Mouse (Mus musculus): ENCODE results near the gene Spcs3. TPM values are rescaled to one million over a fixed set of nuclear protein-coding genes. Genes with fewer than 3 reads are reported as not detected.

Gene Spcs3
- polyA plus RNA-seq, 1 experiment from 2014 or later, result 99.3 TPM

- H3K36me3 ChIP-seq (ENCODE audit: insufficient read depth, low read length), result no peaks in the 10 kb centered on the region
- no peak overlapping the region for H3K27ac ChIP-seq (ENCODE audit: low read length)
- no peaks in the 10 kb centered on the region for H3K9me3 ChIP-seq (ENCODE audit: low read length)
- H3K4me1 ChIP-seq (ENCODE audit: insufficient read depth, low read length), result peaks cover 10% of the 10 kb centered on the region; the same call in 1 of the 2 replicates
- peak overlapping the region; percentile 33 for H3K4me3 ChIP-seq (ENCODE audit: low read length)
- H3K9ac ChIP-seq (replicated peaks; ENCODE audit: low read length), result peak overlapping the region; percentile 44; the same call in 1 of the 2 replicates
- 5% methylated on average over 10 of the region's 10 CpGs for WGBS
- peak; percentile 82 for ATAC-seq (ENCODE audit: low FRiP score, low TSS enrichment)
- H3K4me2 ChIP-seq (replicated peaks; ENCODE audit: low read depth, low read length), result peak overlapping the region; percentile 56
- H3K27me3 ChIP-seq (ENCODE audit: insufficient read depth, low read length), result no peaks in the 10 kb centered on the region
Observed at GRCm38 (mm10) chr8:54509221-54509721, 20.5 kb downstream of the Spcs3 start.

DNA sequence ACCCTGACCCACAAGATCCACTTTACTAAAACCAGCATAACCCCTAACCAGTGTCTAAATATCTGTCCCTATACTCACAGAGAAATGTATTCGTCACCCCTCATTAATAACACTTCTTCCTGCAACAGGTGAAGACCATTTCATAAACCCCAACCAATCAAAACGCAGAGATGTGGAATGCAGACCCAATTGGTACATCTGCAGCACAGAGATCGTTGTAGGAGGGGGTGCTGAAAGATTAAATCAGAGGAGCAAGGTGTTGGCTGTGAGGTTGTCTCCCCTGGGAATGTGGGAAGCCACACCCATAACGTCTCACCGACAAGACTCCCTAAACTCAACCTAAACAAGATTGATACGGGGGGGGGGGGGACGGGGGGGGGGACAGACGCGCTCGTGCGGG, 21.0 kb downstream of the Spcs3 start:
- Histone ChIP-seq H3K36me3 (ENCODE audit: insufficient read depth, low read length) (no peaks in the 10 kb centered on the region), H3K27ac (ENCODE audit: low read length) (no peak overlapping the region), H3K4me1 (ENCODE audit: insufficient read depth, low read length) (peaks cover 10% of the 10 kb centered on the region; the same call in 1 of the 2 replicates), H3K27me3 (ENCODE audit: insufficient read depth, low read length) (no peaks in the 10 kb centered on the region), H3K4me3 (ENCODE audit: low read length) (peak overlapping the region; percentile 33), H3K4me2 (replicated peaks; ENCODE audit: low read depth, low read length) (peak overlapping the region; percentile 56), H3K9ac (replicated peaks; ENCODE audit: low read length) (no peak overlapping the region; the same call in 1 of the 2 replicates), H3K9me3 (ENCODE audit: low read length) (no peaks in the 10 kb centered on the region)
- 4% methylated on average over 7 of the region's 11 CpGs for WGBS
- ATAC-seq (ENCODE audit: low FRiP score, low TSS enrichment), result peak; percentile 8; the same call in 1 of the 2 replicates

DNA sequence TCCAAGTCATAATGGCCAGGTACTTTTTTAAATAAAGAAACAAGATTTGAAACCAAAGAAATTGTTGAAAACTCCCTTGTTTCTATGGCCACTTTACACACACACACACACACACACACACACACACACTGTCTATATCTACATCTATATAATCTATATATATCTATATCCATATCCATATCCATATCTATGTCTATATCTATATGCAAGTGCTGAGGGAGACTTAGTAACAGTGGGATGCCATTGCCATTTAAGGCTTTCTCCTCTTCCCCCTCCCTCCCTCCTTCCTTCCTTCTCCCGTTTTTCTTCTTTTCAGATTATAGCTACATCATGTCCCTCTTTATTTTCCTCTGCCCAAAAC, 21.7 kb downstream of the Spcs3 start:
- 25% methylated on average over 1 of the region's 1 CpGs for WGBS
- Histone ChIP-seq H3K27ac (ENCODE audit: low read length) (no peak overlapping the region), H3K27me3 (ENCODE audit: insufficient read depth, low read length) (no peaks in the 10 kb centered on the region), H3K9ac (replicated peaks; ENCODE audit: low read length) (no peak overlapping the region), H3K4me2 (replicated peaks; ENCODE audit: low read depth, low read length) (no peak overlapping the region), H3K4me3 (ENCODE audit: low read length) (no peak overlapping the region), H3K4me1 (ENCODE audit: insufficient read depth, low read length) (peaks cover 10% of the 10 kb centered on the region; the same call in 1 of the 2 replicates), H3K36me3 (ENCODE audit: insufficient read depth, low read length) (no peaks in the 10 kb centered on the region), H3K9me3 (ENCODE audit: low read length) (no peaks in the 10 kb centered on the region)
- ATAC-seq (ENCODE audit: low FRiP score, low TSS enrichment), result 0 out of 2 replicates have a peak, but pooled peaks have one; percentile 31

GRCm38 (mm10) chr8:54507428-54508095, 22.2 kb downstream of the Spcs3 start:
- peak; percentile 64; the same call in 1 of the 2 replicates for ATAC-seq (ENCODE audit: low FRiP score, low TSS enrichment)
- no peak overlapping the region for H3K27ac ChIP-seq (ENCODE audit: low read length)
- H3K4me2 ChIP-seq (replicated peaks; ENCODE audit: low read depth, low read length), result 0 out of 2 replicates have a peak overlapping the region, but pooled peaks have one; percentile 12
- peaks cover 10% of the 10 kb centered on the region; the same call in 1 of the 2 replicates for H3K4me1 ChIP-seq (ENCODE audit: insufficient read depth, low read length)
- no peak overlapping the region for H3K4me3 ChIP-seq (ENCODE audit: low read length)
- no peaks in the 10 kb centered on the region for H3K27me3 ChIP-seq (ENCODE audit: insufficient read depth, low read length)
- H3K9ac ChIP-seq (replicated peaks; ENCODE audit: low read length), result no peak overlapping the region
- H3K9me3 ChIP-seq (ENCODE audit: low read length), result no peaks in the 10 kb centered on the region
- WGBS, result 30% methylated on average over 6 of the region's 6 CpGs
- H3K36me3 ChIP-seq (ENCODE audit: insufficient read depth, low read length), result no peaks in the 10 kb centered on the region

DNA sequence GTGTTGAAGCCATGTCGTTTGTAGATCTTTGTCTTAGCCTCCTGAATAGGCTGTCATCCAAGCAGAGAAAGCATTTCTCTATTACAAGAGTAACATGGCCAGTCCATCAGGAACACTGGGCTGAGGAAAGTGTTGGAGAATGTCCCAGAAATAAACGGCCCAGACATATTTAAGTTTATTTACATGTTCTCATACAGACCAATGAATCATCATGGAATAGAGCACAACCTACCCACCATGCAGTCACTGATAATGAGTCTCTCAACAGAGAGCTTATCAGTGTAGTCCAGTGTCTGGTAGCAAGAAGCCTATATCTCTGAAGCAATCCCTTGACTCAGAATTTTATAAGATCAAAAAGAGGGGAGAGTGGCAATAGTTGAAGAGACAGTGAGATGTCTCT, 24.7 kb downstream of the Spcs3 start:
- 50% methylated on average over 2 of the region's 2 CpGs for WGBS
- no peaks in the 10 kb centered on the region for H3K36me3 ChIP-seq (ENCODE audit: insufficient read depth, low read length)
- no peak overlapping the region for H3K4me2 ChIP-seq (replicated peaks; ENCODE audit: low read depth, low read length)
- no peak overlapping the region for H3K9ac ChIP-seq (replicated peaks; ENCODE audit: low read length)
- no peak overlapping the region for H3K4me3 ChIP-seq (ENCODE audit: low read length)
- peaks cover 10% of the 10 kb centered on the region; the same call in 1 of the 2 replicates for H3K4me1 ChIP-seq (ENCODE audit: insufficient read depth, low read length)
- no peak overlapping the region for H3K27ac ChIP-seq (ENCODE audit: low read length)
- no peaks in the 10 kb centered on the region for H3K27me3 ChIP-seq (ENCODE audit: insufficient read depth, low read length)
- no peak for ATAC-seq (ENCODE audit: low FRiP score, low TSS enrichment)
- H3K9me3 ChIP-seq (ENCODE audit: low read length), result no peaks in the 10 kb centered on the region

DNA sequence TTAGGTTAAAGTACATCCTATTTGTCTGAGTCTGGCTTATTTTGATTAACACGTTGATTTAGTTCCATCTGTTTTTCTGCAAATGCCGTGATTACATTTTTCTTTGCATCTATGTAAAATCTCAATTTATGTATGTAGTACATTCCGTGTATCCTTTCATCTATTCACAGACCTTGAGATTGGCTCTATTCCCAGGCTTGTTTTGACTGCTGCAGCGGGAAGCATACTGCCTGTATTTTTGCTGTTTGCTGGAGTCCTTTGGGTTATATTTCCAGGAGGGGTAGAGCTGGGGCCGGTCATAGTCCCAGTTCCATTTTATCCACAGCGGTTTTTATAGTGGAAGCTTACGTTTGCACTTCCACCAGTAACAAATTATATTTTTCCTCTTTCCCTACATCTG, 26.7 kb downstream of the Spcs3 start:
- no peak overlapping the region for H3K27ac ChIP-seq (ENCODE audit: low read length)
- no peaks in the 10 kb centered on the region for H3K36me3 ChIP-seq (ENCODE audit: insufficient read depth, low read length)
- no peaks in the 10 kb centered on the region for H3K9me3 ChIP-seq (ENCODE audit: low read length)
- H3K4me3 ChIP-seq (ENCODE audit: low read length), result no peak overlapping the region
- WGBS, result 63% methylated on average over 7 of the region's 7 CpGs
- H3K9ac ChIP-seq (replicated peaks; ENCODE audit: low read length), result no peak overlapping the region
- H3K4me2 ChIP-seq (replicated peaks; ENCODE audit: low read depth, low read length), result no peak overlapping the region
- H3K4me1 ChIP-seq (ENCODE audit: insufficient read depth, low read length), result no peaks in the 10 kb centered on the region
- ATAC-seq (ENCODE audit: low FRiP score, low TSS enrichment), result no peak
- H3K27me3 ChIP-seq (ENCODE audit: insufficient read depth, low read length), result no peaks in the 10 kb centered on the region

DNA sequence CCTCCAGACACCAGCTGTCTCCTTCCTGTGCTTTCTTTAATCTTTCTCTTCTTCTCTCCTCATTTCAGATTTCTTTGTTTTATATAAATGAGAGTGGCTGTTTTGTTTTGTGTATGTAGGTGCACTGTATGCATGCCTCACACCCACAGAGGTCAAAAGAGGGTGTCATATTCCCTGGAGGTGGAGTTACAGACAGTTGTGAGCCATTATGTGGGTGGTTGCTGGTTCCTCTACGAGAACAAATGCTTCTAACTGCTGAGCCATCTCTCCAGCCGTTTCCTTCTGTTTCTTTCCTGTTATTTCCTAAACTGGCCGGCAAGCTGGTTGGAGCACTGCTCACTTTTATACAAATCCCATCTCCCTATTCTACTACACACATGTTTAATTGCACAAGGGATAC, 35.9 kb downstream of the Spcs3 start:
- no peak overlapping the region for H3K27ac ChIP-seq (ENCODE audit: low read length)
- no peaks in the 10 kb centered on the region for H3K9me3 ChIP-seq (ENCODE audit: low read length)
- H3K4me2 ChIP-seq (replicated peaks; ENCODE audit: low read depth, low read length), result no peak overlapping the region
- no peak overlapping the region for H3K4me3 ChIP-seq (ENCODE audit: low read length)
- WGBS, result 38% methylated on average over 3 of the region's 3 CpGs
- no peaks in the 10 kb centered on the region for H3K27me3 ChIP-seq (ENCODE audit: insufficient read depth, low read length)
- ATAC-seq (ENCODE audit: low FRiP score, low TSS enrichment), result no peak
- no peaks in the 10 kb centered on the region for H3K36me3 ChIP-seq (ENCODE audit: insufficient read depth, low read length)
- no peak overlapping the region for H3K9ac ChIP-seq (replicated peaks; ENCODE audit: low read length)
- no peaks in the 10 kb centered on the region for H3K4me1 ChIP-seq (ENCODE audit: insufficient read depth, low read length)

DNA sequence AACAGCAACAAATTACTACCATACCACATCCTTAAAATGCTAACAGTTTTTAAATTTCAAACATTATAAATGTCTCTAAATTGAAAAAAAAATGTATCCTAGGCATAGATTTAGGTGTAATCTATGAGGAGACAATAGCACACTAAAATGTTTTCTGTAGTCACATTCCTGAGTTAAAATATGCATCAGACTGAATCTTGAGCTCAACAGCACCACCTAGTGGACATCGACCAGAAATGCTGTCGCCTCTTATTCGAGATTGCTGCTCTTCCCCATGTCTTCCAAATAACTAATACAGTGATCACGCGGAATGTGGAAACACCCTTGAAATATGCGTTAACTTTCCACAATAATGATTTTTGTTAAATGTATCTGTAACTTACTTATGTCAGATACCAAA, 36.7 kb downstream of the Spcs3 start:
- Histone ChIP-seq H3K27ac (ENCODE audit: low read length) (no peak overlapping the region), H3K4me1 (ENCODE audit: insufficient read depth, low read length) (no peaks in the 10 kb centered on the region), H3K4me3 (ENCODE audit: low read length) (no peak overlapping the region), H3K36me3 (ENCODE audit: insufficient read depth, low read length) (no peaks in the 10 kb centered on the region), H3K9ac (replicated peaks; ENCODE audit: low read length) (no peak overlapping the region), H3K4me2 (replicated peaks; ENCODE audit: low read depth, low read length) (no peak overlapping the region), H3K9me3 (ENCODE audit: low read length) (no peaks in the 10 kb centered on the region), H3K27me3 (ENCODE audit: insufficient read depth, low read length) (no peaks in the 10 kb centered on the region)
- WGBS, result 15% methylated on average over 6 of the region's 6 CpGs
- no peak for ATAC-seq (ENCODE audit: low FRiP score, low TSS enrichment)

GRCm38 (mm10) chr8:54491934-54492333, 37.9 kb downstream of the Spcs3 start:
- no peak overlapping the region for H3K4me3 ChIP-seq (ENCODE audit: low read length)
- WGBS, result 60% methylated on average over 4 of the region's 4 CpGs
- peak; percentile 65; the same call in 1 of the 2 replicates for ATAC-seq (ENCODE audit: low FRiP score, low TSS enrichment)
- H3K4me1 ChIP-seq (ENCODE audit: insufficient read depth, low read length), result no peaks in the 10 kb centered on the region
- H3K27ac ChIP-seq (ENCODE audit: low read length), result no peak overlapping the region
- H3K4me2 ChIP-seq (replicated peaks; ENCODE audit: low read depth, low read length), result no peak overlapping the region
- no peaks in the 10 kb centered on the region for H3K36me3 ChIP-seq (ENCODE audit: insufficient read depth, low read length)
- H3K9ac ChIP-seq (replicated peaks; ENCODE audit: low read length), result no peak overlapping the region
- H3K9me3 ChIP-seq (ENCODE audit: low read length), result no peaks in the 10 kb centered on the region
- H3K27me3 ChIP-seq (ENCODE audit: insufficient read depth, low read length), result no peaks in the 10 kb centered on the region

DNA sequence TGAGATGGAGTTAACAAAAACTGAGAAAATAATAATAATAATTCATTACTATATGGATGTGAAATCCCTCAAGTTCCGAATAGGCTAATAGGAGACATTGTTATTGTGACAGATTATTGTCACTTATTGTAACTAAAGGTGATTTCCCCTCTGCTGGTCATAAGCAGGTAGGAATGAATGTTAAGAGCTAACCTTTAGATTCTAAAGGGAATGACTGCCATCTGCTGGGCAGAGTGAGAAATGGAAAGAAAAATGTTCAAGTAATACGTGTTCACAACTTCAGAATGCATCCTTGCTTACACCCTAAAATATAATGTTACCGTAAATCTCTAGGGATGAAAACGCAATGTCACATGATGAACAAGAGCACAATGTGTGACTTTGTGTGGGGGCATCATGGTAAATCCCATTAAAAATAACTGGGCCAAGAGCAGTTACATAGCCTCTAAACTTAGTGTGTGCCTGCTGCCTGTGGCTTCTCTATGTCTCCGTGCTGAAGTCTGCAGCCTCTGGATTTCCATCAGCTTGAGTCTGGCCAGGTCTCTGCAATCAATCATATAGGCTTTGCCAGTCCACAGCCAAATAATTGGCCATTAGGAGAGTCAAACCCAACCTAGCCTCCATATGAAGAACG, 38.6 kb downstream of the Spcs3 start:
- no peaks in the 10 kb centered on the region for H3K9me3 ChIP-seq (ENCODE audit: low read length)
- H3K4me1 ChIP-seq (ENCODE audit: insufficient read depth, low read length), result no peaks in the 10 kb centered on the region
- no peak overlapping the region for H3K27ac ChIP-seq (ENCODE audit: low read length)
- 0 out of 2 replicates have a peak, but pooled peaks have one; percentile 25 for ATAC-seq (ENCODE audit: low FRiP score, low TSS enrichment)
- no peaks in the 10 kb centered on the region for H3K27me3 ChIP-seq (ENCODE audit: insufficient read depth, low read length)
- H3K4me2 ChIP-seq (replicated peaks; ENCODE audit: low read depth, low read length), result no peak overlapping the region
- H3K9ac ChIP-seq (replicated peaks; ENCODE audit: low read length), result no peak overlapping the region
- 18% methylated on average over 6 of the region's 6 CpGs for WGBS
- H3K36me3 ChIP-seq (ENCODE audit: insufficient read depth, low read length), result no peaks in the 10 kb centered on the region
- H3K4me3 ChIP-seq (ENCODE audit: low read length), result no peak overlapping the region
